Mouse (Mus musculus): ENCODE data around the gene Jpt1. TPM values are rescaled to one million over a fixed set of nuclear protein-coding genes. Genes with fewer than 3 reads are reported as not detected.

Gene Jpt1
- total RNA-seq, 1 experiment from 2014 or later, result 147 TPM

GRCm38 (mm10) chr11:115453306-115453705, 60.9 kb downstream of the Jpt1 start:
- no peak for ATAC-seq (ENCODE audit: extremely low read depth, insufficient number of reproducible peaks, low FRiP score, poor library complexity, severe bottlenecking)

GRCm38 (mm10) chr11:115452281-115452860, 61.8 kb downstream of the Jpt1 start:
- ATAC-seq (ENCODE audit: extremely low read depth, insufficient number of reproducible peaks, low FRiP score, poor library complexity, severe bottlenecking), result no peak

- no peak for ATAC-seq (ENCODE audit: extremely low read depth, insufficient number of reproducible peaks, low FRiP score, poor library complexity, severe bottlenecking)
These were observed 62.4 kb downstream of the Jpt1 start for GRCm38 (mm10) chr11:115451781-115452241.

- no peak for ATAC-seq (ENCODE audit: extremely low read depth, insufficient number of reproducible peaks, low FRiP score, poor library complexity, severe bottlenecking)
These were observed 64.0 kb downstream of the Jpt1 start for GRCm38 (mm10) chr11:115450176-115450575.

GRCm38 (mm10) chr11:115448998-115449397, 65.2 kb downstream of the Jpt1 start:
- no peak for ATAC-seq (ENCODE audit: extremely low read depth, insufficient number of reproducible peaks, low FRiP score, poor library complexity, severe bottlenecking)

- ATAC-seq (ENCODE audit: extremely low read depth, insufficient number of reproducible peaks, low FRiP score, poor library complexity, severe bottlenecking), result no peak
These were observed 66.1 kb downstream of the Jpt1 start for GRCm38 (mm10) chr11:115448075-115448474.

Other genes with a start within 250 kb of the Jpt1 start
- 0.23 TPM in 1 of 2 replicates, not detected in the other for gene Grin2c, start 247.1 kb downstream of the Jpt1 start, total RNA-seq (2017)
- gene Fdxr, start 237.3 kb downstream of the Jpt1 start, total RNA-seq (2017), result 12.2 and 13.0 TPM in 2 replicates
- 0.12 and 0.25 TPM in 2 replicates for gene Fads6, start 216.7 kb downstream of the Jpt1 start, total RNA-seq (2017)
- not detected in 2 replicates for gene Otop2, start 207.2 kb downstream of the Jpt1 start, total RNA-seq (2017)
- not detected in 2 replicates for gene Ush1g, start 192.3 kb downstream of the Jpt1 start, total RNA-seq (2017)
- not detected in 2 replicates for gene Otop3, start 179.7 kb downstream of the Jpt1 start, total RNA-seq (2017)
- 1.6 and 2.4 TPM in 2 replicates for gene Hid1, start 146.6 kb downstream of the Jpt1 start, total RNA-seq (2017)
- 0.12 TPM in 2 replicates for gene Cdr2l, start 132.5 kb downstream of the Jpt1 start, total RNA-seq (2017)
- 27.7 and 30.4 TPM in 2 replicates for gene Mrpl58, start 110.6 kb downstream of the Jpt1 start, total RNA-seq (2017)
- gene Atp5h, start 94.4 kb downstream of the Jpt1 start, total RNA-seq (2017), result 265 and 277 TPM in 2 replicates
- gene Kctd2, start 94.3 kb downstream of the Jpt1 start, total RNA-seq (2017), result 22.1 and 24.2 TPM in 2 replicates
- not detected in 2 replicates for gene Trim80, start 73.8 kb downstream of the Jpt1 start, total RNA-seq (2017)
- 0.35 and 1.6 TPM in 2 replicates for gene Slc16a5, start 51.9 kb downstream of the Jpt1 start, total RNA-seq (2017)
- 46.5 and 52.8 TPM in 2 replicates for gene Armc7, start 38.7 kb downstream of the Jpt1 start, total RNA-seq (2017)
- gene Nt5c, start 22.5 kb downstream of the Jpt1 start, total RNA-seq (2017), result 98.5 and 107 TPM in 2 replicates
- gene Sumo2, start 21.9 kb upstream of the Jpt1 start, total RNA-seq (2017), result 210 and 228 TPM in 2 replicates
- 59.5 and 71.0 TPM in 2 replicates for gene Nup85, start 50.0 kb upstream of the Jpt1 start, total RNA-seq (2017)
- 23.5 and 27.0 TPM in 2 replicates for gene Mrps7, start 89.5 kb upstream of the Jpt1 start, total RNA-seq (2017)
- gene Gga3, start 89.7 kb upstream of the Jpt1 start, total RNA-seq (2017), result 63.1 and 82.1 TPM in 2 replicates
- 167 and 177 TPM in 2 replicates for gene Mif4gd, start 98.6 kb upstream of the Jpt1 start, total RNA-seq (2017)
- gene Slc25a19, start 113.9 kb upstream of the Jpt1 start, total RNA-seq (2017), result 51.0 and 53.3 TPM in 2 replicates
- 59.5 and 71.5 TPM in 2 replicates for gene Grb2, start 194.2 kb upstream of the Jpt1 start, total RNA-seq (2017)